Mouse (Mus musculus): ENCODE measurements around the gene Tctn3.

- TF ChIP-seq CTCF (IDR thresholded peaks at IDR 0.05; ENCODE audit: control insufficient read depth, insufficient read depth, low read length) (no peak), POLR2A (IDR thresholded peaks at IDR 0.05; ENCODE audit: borderline replicate concordance, control insufficient read depth, low read depth, low read length) (no peak)
Observed at GRCm38 (mm10) chr19:40647319-40648158, 35.5 kb upstream of the Tctn3 start.
